ENCODE assay signal across 8 mouse cellular contexts in the genomic region with DNA sequence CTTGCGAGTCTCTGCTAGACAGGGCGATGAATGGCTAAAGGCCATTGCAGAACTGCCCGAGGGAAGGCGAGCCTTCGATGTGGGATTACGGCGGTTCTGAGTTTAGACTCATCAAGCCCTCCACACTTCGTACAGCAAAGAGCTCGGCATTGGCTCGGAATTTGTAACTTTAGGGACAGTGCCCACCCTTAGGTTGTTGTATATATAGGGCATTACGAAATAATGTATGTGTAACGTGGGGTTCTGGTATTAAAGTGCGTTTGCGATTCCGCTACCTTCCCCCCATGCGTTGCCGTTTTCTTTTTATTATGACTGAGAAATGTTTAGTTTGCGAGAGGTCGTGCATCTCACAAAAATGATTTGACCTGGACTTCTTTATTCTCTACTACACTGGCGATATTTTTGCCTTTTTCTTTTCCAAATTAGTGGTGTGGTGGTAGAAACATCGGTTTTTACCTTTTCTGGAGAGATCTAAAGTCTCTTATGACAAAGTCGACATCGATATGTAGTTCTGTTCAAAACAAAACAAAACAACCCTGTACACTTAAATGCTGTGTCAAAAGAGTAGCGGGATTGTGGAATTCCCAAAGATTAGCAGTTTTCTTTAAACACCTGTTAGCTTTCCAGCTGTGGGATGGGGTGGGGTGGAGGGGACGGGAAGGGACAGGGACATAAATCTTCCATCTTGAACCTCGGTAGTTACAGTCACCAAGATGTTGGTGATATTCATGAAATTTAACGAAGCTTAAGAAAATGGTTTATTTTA. TPM values are rescaled to one million over a fixed set of nuclear protein-coding genes. Genes with fewer than 3 reads are reported as not detected.
DNase-seq lines count a peak whose midpoint lies in the region; ATAC-seq and TF ChIP-seq lines count a peak whose summit lies in the region.
"Not testable (repeated sequence)": the region's sequence is repeated elsewhere in the genome, so short reads cannot be mapped to it uniquely, and the experiment has no call there.

No protein-coding gene starts in this region.

- intact Hi-C loops in heart, adult 2 months (cut with DNase I): loop anchor here (5.0 kb wide), 2 partner anchors 90 to 1185 kb away; a partner anchor contains a TSS

- not testable (repeated sequence) for H3K27ac ChIP-seq in embryonic facial prominence, embryonic 13.5 days; heart, adult 2 months; hindbrain, embryonic 16.5 days (ENCODE audit: low read depth, low read length); limb, embryonic 10.5 days; lung, embryonic 14.5 days (ENCODE audit: low read depth)

- H3K4me1 ChIP-seq in embryonic facial prominence, embryonic 13.5 days; heart, adult 2 months (ENCODE audit: control insufficient read depth, insufficient read depth, low read length); hindbrain, embryonic 16.5 days (ENCODE audit: control insufficient read depth, insufficient read depth, low read depth, low read length); limb, embryonic 10.5 days; lung, embryonic 14.5 days (ENCODE audit: insufficient read depth): not testable (repeated sequence)

- not testable (repeated sequence) for H3ac ChIP-seq in myocyte (ENCODE audit: control insufficient read depth, insufficient read length)

- peak; percentile 45 for ATAC-seq in embryonic facial prominence, embryonic 13.5 days (ENCODE audit: insufficient number of reproducible peaks, insufficient read depth, low FRiP score, low TSS enrichment, low read depth)
- ATAC-seq in hindbrain, embryonic 16.5 days; lung, embryonic 14.5 days (ENCODE audit: insufficient read depth): not testable (repeated sequence)

- peak overlapping the region; percentile 61 for H3K4me2 ChIP-seq in embryonic facial prominence, embryonic 13.5 days
- H3K4me2 ChIP-seq in hindbrain, embryonic 16.5 days (ENCODE audit: low read length): peak overlapping the region; percentile 77
- peak overlapping the region; percentile 87 for H3K4me2 ChIP-seq in lung, embryonic 14.5 days
- H3K4me2 ChIP-seq in myocyte (ENCODE audit: low read depth): peak overlapping the region; percentile 95

- H3K27me3 ChIP-seq in embryonic facial prominence, embryonic 13.5 days; heart, adult 2 months (ENCODE audit: control insufficient read depth, insufficient read depth, low read length); hindbrain, embryonic 16.5 days (replicated peaks; ENCODE audit: control insufficient read depth, insufficient read depth, low read length); limb, embryonic 10.5 days (ENCODE audit: low read depth, poor library complexity, severe bottlenecking); lung, embryonic 14.5 days (ENCODE audit: insufficient read depth, low read length); myocyte (ENCODE audit: control insufficient read depth, insufficient read depth, insufficient read length): not testable (repeated sequence)

- TF ChIP-seq CTCF in heart, adult 2 months (IDR thresholded peaks at IDR 0.05); lung, embryonic 14.5 days (IDR thresholded peaks at IDR 0.05; ENCODE audit: low read depth): not testable (repeated sequence)

- not testable (repeated sequence) for H3K9me3 ChIP-seq in embryonic facial prominence, embryonic 13.5 days; hindbrain, embryonic 16.5 days (ENCODE audit: control insufficient read depth, low read length); limb, embryonic 10.5 days (replicated peaks); lung, embryonic 14.5 days (ENCODE audit: low read depth, low read length)

- not testable (repeated sequence) for TF ChIP-seq EP300 in heart, adult 2 months (IDR thresholded peaks at IDR 0.05; ENCODE audit: insufficient read depth, low read depth, low read length)

- peak overlapping the region; percentile 43 for H3K4me3 ChIP-seq in embryonic facial prominence, embryonic 13.5 days
- H3K4me3 ChIP-seq in heart, adult 2 months: peak overlapping the region; percentile 50
- peak overlapping the region; percentile 39 for H3K4me3 ChIP-seq in hindbrain, embryonic 16.5 days (ENCODE audit: low read length)
- H3K4me3 ChIP-seq in limb, embryonic 10.5 days: peak overlapping the region; percentile 48
- H3K4me3 ChIP-seq in lung, embryonic 14.5 days (ENCODE audit: low read depth, low read length): peak overlapping the region; percentile 45
- peak overlapping the region; percentile 24 for H3K4me3 ChIP-seq in myocyte

- TF ChIP-seq POLR2A in heart, adult 2 months (IDR thresholded peaks at IDR 0.05; ENCODE audit: insufficient read depth, low read depth, low read length); myocyte (IDR thresholded peaks at IDR 0.05; ENCODE audit: insufficient read length, low read depth): not testable (repeated sequence)

- DNase-seq in 416B (ENCODE audit: low read depth) (peak; percentile 69), ZHBTc4 (ENCODE audit: low read depth, low spot score) (peak; percentile 23)
- not testable (repeated sequence) for DNase-seq in heart, adult 2 months; limb, embryonic 10.5 days (ENCODE audit: low spot score); lung, embryonic 14.5 days

- H3K79me2 ChIP-seq in heart, adult 2 months (replicated peaks; ENCODE audit: control insufficient read depth, insufficient read depth, low read length); myocyte (ENCODE audit: control insufficient read depth, insufficient read depth): not testable (repeated sequence)

- peak overlapping the region; percentile 61 for H3K9ac ChIP-seq in embryonic facial prominence, embryonic 13.5 days
- peak overlapping the region; percentile 15; the same call in 1 of the 2 replicates for H3K9ac ChIP-seq in heart, adult 2 months (ENCODE audit: low read depth, low read length)
- peak overlapping the region; percentile 47; the same call in 1 of the 2 replicates for H3K9ac ChIP-seq in hindbrain, embryonic 16.5 days (ENCODE audit: low read depth, low read length)
- H3K9ac ChIP-seq in lung, embryonic 14.5 days: peak overlapping the region; percentile 54

- not testable (repeated sequence) for H3K36me3 ChIP-seq in embryonic facial prominence, embryonic 13.5 days; heart, adult 2 months (ENCODE audit: control insufficient read depth, insufficient read depth, low read length); hindbrain, embryonic 16.5 days (ENCODE audit: control insufficient read depth, insufficient read depth, low read length); limb, embryonic 10.5 days; lung, embryonic 14.5 days (ENCODE audit: insufficient read depth); myocyte (ENCODE audit: control insufficient read depth, insufficient read depth)

- WGBS in embryonic facial prominence, embryonic 13.5 days: 10% methylated on average over 15 of the region's 27 CpGs
- 7% methylated on average over 15 of the region's 27 CpGs for WGBS in heart, adult 2 months
- 8% methylated on average over 14 of the region's 27 CpGs for WGBS in hindbrain, embryonic 16.5 days
- WGBS in limb, embryonic 10.5 days: 10% methylated on average over 15 of the region's 27 CpGs
- WGBS in lung, embryonic 14.5 days: 5% methylated on average over 14 of the region's 27 CpGs

RNA-seq across cellular contexts. Expression of a gene that starts 0.5 kb away (rescaled TPM):
- 3.0 and 3.4 TPM in 2 replicates for polyA plus RNA-seq in embryonic facial prominence, embryonic 13.5 days (2015; fragmentation: Nextera tagmentation; extraction: Ambion mirVana)
- total RNA-seq in heart, adult 2 months (2021): 1 to 10 TPM; 2.0 to 2.3 TPM
- polyA plus RNA-seq in heart, adult 2 months (2012; rRNA removed): 0.49 and 0.88 TPM in 2 replicates
- polyA plus RNA-seq in hindbrain, embryonic 16.5 days (2015; fragmentation: Nextera tagmentation; extraction: Ambion mirVana): 2.1 and 2.2 TPM in 2 replicates
- 2.6 and 3.4 TPM in 2 replicates for polyA plus RNA-seq in limb, embryonic 10.5 days (2016; fragmentation: Nextera tagmentation; extraction: Ambion mirVana)
- polyA plus RNA-seq in lung, embryonic 14.5 days (2014; fragmentation: Nextera tagmentation; extraction: Ambion mirVana): 2.1 and 3.0 TPM in 2 replicates
- polyA plus RNA-seq in myocyte (2012; fragmentation: generic; extraction: Trizol): 0.91 TPM
